Mouse (Mus musculus) thymus, postnatal 36 days (tissue): ENCODE measurements around the gene Rnf213.

Source experiments
- DNase-seq, 2 experiments: peaks; one replicate each; pipeline ENCODE4 v3.0.0; 2022; ENCODE audit warnings: mixed read lengths in 2 of 2

Gene Rnf213

DNA sequence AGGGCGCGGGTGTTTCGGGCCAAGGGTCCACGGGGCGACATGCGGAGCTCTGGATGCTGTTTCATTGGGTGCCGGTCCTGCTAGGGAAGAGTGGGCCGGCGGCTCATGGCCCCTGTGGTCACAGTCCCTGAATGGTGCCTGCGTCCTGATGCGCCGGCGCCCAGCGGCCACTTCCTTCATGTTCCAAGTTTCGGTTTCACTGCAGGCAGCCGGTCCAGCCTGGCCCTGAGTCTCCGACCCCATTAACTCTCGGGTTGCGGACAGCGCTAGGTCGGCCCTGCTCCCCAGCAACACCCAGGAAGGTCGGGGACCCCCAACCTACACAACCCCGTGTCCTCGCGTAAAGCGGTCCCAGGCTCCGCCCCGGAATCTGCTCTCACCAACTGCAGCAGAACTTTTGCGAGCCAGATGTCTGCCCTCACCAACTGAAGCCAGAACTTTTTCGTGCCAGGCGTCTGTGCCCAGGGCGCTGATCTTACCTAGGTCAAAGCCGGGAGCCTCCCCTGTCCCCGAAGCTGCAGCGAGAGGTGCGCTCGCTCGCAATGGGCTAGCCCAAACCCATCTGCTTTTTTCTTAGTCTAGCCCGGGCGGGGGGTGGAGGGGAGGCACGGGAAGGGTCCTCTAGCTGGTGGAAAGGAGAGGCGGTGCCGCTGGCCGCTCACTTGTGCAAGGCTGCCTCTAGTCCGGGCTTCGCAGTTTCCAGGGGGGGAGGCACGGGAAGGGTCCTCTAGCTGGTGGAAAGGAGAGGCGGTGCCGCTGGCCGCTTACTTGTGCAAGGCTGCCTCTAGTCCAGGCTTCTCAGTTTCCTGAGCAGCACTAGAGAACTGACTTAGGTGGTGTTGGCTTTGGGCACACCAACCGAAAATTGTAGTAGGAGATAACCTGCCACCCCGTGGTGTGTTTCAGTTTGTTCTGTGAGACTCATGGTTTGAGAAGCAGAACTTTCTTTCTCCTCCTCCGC, 2.3 kb upstream of the Rnf213 start:
- DNase-seq, result peak; percentile 79 to 82

DNA sequence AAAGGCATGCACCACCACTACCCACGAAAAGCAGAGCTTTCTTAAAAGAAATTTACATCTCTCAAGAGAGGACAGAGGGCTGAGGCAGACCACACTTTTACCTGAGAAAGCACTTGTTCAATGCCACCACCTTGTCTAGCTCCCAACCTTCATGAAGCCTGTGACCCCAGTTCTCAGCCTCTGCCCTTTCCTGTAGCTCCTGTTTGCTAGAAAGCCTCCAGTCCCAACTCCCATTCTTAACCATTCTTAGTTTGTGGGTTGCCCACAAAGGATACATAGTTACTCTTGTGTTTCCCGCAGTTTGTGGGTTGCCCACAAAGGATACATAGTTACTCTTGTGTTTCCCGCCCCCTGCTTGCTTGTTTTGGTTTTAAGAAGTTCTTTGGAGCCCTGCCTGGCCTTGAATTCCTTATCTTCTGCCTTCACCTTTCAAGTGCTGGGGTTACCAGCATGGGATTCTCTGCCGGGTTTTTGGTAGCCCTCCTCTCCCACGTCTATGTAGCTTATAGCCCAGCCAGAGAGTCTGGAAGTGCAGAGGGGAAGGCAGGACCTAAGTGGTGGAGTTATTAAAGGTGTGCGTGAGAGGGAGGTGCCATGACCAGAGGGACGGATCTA, 1.4 kb upstream of the Rnf213 start:
- peak in 1 of 2 experiments; percentile 18 for DNase-seq

DNA sequence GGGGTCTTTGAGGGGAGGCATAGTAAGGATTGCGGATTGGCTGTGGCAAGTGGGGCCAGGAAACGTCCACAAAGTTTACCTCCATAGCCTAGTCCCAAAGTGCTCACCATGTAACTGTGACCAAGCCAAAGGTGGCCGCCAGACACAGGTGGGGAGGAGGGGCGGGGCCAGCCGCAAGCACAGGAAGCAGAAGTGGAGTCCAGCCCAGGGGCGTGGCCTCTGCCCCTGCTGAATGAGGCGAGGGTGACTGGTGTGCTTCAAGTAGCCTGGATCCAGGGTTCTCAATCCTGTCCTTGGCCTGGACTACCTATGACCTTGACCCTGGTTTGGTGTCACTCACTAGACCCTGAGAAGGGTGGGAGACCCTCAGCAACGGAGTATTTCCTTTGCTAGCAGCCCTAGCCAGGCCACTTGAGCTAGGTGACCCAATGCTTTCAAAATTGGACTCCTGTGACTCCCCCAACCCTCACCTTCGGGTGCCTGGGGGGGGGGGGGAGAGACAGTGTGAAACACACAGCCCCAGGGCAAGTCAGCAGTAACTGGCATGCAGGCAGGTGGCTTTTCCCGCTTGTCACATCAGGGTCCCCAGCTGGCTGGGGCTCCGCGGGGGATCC, 792 bp upstream of the Rnf213 start:
- peak; percentile 82 to 86 for DNase-seq

DNA sequence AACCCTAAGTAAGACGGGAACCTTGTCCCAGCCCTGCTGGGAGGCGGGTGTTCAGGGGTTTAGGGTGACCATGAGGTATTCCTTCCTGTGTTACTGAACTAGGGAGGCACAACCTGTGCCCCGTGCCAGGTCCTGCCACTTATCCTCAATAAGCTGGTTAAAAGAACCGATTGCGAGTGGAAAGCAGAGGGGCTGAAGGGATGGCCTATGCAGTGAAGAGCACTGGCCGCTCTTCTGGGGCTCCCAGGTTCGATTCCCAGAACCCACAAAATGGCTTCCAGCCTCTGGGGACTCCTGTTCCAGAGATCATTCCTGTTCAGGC, 544 bp downstream of the Rnf213 start:
- no peak for DNase-seq

DNA sequence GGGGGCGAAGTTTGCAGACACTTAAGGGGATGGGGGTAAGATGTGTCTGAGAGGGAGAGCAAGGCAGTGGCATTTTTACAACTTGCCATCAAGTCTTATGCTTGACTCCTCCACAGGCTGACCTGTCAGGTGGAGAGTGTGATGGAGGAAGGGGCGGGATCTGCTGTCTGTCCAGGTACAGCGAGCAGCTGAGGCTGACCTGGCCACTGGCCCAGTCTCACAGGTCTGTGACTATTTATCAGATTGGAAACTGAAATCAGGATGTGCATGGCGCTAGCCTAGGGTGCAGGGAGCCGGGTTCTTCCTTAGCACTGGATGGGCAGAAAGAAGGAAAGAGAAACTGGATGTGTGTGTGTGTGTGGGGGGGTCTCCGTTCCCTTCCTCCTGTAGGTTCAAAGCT, 1.3 kb downstream of the Rnf213 start:
- DNase-seq, result no peak

DNA sequence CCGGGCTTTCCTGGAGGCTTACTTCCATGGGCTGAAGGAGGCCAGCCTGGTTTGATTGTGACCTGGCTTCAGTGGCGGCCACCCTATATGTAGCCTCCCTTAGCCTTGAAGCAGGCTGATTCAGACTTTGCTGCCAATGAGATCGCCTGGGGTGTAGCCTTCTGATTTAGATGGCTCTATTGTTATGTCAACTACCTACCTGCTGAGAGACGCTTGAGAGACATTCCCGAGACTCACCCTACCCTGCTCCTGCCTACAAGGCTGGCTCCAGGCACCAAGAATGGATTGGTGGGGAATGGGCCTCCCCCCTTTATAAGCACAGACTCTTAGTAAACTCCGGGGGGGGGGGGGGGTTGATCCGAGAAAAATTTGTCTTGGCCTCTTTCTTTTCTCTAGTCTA, 2.5 kb downstream of the Rnf213 start:
- no peak for DNase-seq

DNA sequence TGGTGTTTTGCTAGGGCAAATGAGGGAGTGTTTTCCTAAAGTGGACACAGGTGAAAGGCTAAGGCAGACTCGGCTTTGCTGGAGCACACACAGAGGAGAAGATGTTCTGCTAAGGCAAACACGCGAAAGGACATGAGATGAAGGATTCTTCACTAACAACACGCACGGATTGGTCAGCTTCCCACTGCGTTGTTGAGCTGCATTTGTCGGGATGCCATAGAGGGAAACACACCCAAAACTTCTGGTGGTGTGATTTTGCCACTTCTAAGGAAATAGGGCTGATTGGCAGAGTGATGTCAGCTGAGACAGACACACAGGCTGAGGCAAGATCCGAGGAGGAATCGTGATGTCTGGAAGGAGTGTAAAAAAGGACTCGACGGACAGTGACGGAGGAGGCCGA, 3.0 kb downstream of the Rnf213 start:
- DNase-seq, result no peak

DNA sequence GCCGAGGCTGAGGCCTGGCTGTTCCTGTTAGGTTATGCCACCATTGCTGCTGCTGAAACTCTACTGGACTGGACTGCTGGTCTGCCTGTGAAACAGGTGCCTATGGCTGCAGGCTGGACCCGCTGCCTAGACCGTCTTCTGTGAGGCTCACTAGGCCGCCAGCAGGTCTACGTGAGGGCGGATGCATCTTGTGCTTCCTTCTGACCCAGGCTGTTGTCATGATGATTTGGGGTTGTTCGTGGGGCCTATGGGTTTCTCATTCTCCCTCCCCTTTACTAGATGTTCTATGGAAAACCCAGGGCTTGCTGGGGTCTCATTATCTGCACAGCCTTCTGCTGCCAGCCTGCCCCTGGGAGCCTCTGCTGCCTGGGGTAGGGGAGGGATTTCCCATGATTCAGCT, 3.6 kb downstream of the Rnf213 start:
- DNase-seq, result no peak

DNA sequence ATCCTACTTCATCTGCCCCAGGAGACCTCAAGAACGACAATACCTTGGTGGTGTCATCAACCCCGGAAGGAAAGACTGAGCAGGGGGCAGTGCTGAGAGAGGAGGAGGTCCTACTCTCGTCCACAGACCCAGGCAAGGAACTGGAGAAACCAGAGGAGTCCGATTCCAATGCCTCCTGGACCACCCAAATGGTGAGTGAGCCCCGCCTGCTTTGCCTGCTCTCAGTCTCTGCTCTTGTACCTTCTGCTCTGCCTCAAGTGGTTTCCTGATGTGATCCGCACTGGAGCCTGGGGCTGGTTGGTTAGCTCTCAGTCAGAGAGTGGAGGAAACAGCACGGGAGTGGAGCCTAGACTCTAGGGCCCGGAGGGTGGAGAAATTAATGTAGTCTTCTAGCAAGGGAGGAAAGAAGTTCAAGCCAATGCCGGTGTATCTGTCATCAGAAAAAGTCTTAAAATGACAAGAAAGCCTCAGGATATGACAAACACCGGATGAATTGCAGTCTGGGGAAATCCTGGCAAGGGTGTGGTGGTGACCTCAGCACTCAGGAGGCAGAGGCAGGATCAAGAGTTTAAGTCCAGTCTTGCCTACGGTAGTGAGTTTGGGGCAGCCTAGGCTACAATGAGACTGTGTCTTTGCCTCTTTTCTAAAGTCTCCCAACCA, 9.7 kb downstream of the Rnf213 start:
- no peak for DNase-seq

DNA sequence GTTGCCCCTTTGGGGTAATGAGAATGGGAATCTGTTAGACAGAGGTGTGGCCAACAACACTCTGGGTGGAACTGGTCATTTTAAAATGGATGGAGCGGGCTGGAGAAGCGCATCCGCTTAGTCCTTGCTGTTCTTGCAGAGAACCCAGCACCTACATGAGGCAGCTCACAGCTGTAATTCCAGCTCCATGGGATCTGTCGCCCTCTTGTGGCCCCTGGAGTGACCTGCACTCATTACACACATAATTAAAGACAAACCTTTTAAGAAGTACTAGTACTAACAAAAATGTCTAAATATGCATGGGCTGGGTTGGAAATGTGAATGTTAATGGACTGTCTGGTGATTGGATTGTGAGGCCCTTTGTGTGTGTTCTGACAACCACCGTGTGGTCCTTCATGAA, 11.7 kb downstream of the Rnf213 start:
- DNase-seq, result peak; percentile 59 to 67

DNA sequence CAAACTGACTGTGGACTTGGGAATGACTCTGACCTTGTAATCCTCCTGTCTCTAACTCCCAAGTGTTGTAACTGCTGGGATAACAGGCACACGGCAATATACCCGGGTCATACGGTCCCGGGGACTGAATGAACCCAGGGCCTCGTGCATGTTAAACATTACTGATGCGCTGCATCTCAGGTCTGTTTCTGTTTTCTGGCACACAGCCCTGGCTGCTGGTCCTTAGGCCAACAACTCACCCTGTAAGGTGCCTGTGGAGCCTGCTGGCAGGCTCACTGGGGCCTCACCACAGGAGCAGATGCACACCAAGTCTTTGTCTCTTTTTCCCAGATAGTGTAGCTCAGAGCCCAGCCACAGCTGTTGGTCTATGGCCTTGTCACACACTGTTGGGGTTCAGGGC, 14.5 kb downstream of the Rnf213 start:
- DNase-seq, result no peak

DNA sequence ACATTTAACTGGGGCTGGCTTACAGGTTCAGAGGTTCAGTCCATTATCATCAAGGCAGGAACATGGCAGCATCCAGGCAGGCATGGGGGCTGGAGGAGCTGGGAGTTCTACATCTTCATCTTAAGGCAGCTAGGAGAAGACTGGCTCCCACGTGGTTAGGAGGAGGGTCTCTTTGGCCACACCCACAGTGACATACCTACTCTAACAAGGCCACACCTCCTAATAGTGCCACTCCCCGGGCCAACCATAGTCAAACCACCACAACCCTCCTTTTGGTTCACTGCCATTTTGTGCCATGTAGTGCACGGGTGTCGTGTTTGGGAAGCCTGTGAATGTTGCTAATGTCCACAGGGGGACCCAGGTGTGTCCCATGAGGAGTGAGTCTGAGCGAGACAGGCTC, 15.1 kb downstream of the Rnf213 start:
- no peak for DNase-seq

DNA sequence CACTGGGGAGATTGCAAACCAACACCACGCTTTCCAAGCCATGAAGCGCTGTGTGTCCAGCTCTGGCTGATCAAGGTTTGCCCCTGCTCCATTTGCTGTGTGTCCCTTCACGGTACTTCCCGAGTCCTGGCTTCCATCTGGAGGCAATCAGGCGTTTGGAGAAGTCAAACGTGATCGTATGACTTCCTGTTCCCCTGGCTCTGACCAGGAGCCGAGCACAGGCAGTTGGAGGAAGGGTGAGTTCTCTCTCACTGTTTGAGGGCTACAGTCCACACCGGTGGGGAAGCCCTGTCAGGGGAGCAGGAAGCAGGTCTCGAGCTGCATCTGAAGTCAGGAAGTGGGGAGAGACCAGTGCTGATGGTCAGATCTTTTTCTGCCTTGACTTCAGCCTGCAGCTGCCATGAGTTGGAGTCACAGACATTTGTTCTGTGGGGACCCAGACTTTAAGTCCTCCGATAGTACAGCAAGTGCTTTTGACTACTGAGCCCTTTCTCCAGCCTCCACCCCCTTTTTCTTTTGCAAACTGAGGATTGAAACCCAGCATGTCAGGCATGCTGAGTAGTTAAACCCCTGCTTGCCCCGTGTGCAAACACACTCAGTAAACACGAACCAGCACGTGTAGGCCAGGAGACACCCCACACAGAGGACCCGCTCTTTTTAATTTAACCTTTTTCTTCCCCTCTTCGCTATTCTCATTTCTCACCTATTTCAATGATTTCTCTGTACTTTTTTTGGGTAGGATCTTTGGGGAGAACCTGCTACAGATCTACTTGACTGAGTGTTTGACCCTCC, 26.6 kb downstream of the Rnf213 start:
- DNase-seq, result peak in 1 of 2 experiments; percentile 28

DNA sequence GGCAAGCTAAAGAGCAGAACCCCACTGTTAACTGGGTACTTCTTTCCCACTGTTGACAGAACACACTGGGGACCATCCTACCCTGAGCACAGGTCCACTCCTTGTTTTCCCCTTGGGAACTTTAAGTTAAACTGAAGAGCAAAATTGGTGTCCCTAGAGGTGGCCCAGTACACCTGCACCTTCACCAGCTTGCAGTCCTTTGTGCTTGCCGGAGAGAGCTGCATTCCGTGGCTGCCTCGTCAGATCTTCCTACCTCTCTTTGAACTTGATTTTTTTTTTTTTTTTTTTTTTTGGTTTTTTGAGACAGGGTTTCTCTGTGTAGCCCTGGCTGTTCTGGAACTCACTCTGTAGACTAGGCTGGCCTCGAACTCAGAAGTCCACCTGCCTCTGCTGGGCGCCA, 27.5 kb downstream of the Rnf213 start:
- peak; percentile 29 to 51 for DNase-seq

DNA sequence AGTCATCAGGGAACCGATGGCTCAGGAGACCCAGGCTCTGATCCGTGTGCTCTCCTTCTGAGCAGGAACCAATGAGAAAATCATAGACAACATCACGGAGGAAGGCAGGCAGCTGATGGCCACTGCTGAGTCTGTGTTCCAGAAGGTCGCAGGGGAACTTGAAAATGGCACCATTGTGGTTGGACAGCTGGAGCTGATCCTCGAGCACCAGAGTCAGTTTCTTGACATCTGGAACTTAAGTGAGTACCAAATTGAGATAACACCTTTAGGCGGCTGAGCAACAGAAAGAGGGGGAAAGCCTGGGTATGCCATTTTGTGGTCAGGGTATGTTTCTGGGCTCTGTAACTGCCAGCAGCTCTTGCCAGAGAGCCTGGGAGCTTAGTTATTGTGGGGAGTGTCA, 34.5 kb downstream of the Rnf213 start:
- DNase-seq, result peak; percentile 29 to 43

DNA sequence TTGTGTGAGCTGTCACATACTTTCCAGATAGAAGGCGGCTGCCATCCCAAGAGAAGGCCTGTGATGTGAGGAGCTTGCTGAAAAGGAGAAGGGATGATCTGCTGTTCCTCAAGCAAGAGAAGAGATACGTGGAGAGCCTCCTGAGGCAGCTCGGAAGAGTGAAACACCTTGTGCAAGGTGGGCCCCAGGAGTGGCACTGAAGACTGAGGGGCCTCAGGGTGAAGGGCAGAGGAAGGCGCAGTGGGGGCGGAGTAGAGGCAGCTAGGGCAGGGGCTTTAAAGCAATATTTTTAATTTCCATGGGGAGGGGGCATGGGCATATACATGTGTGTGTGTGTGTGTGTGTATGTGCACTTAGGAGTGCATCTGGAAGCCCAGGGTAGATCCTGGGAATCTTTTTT, 35.1 kb downstream of the Rnf213 start:
- DNase-seq, result peak; percentile 40 to 50

DNA sequence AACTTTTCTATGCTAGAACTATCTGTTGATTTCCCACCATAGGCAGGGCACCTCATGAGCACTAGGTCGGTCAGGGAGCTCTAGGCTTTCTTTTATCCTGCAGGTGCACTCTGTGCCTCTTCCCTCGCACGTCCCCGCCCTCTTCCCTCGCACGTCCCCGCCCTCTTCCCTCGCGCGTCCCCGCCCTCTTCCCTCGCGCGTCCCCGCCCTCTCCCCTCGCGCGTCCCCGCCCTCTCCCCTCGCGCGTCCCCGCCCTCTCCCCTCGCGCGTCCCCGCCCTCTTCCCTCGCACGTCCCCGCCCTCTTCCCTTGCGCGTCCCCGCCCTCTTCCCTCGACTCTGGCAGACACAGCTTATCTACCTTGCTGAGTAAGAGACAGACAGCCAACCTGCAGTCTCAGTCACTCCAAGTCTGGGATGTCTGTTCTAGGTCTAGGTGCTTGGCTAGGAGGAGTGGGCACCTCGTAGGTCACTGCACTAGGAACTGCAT, 35.8 kb downstream of the Rnf213 start:
- DNase-seq, result peak; percentile 81 to 84

DNA sequence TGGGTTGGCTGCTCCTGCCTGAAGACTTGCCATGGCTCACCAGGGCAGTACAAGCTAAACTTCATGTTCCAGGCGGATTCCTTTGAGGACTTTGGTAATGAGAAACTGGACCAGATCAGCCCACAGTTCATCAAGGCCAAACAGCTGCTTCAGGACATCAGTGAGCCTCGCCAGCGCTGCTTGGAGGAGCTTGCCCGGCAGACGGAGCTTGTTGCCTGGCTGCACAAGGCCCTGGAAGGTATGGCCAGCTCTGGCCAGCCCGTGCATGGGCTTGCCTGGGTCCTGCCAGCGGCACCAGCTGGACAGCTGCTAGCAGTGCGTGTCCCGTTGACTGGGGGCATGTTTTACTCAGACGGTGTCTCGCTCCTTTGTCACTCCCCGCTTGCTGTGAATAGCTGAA, 38.6 kb downstream of the Rnf213 start:
- no peak for DNase-seq

DNA sequence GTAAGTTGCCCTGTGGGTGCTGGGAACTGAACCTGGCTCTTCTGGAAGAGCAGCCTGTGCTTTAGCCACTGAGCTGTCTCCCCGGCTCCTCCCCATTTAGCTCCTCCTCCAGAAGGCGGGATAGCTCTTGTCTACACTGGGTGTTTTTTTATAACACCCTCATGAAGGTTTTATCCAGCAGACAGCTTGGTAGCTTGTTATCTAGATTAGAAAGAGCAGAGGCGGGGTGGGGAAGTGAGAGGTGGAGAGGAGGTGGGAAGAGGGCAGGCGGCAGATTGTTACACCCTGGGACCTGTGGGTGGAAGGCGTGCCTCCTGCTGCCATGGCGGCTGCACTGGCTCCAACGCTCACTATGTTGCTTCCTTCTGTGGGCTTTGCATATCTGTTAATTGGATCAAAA, 39.8 kb downstream of the Rnf213 start:
- no peak for DNase-seq

DNA sequence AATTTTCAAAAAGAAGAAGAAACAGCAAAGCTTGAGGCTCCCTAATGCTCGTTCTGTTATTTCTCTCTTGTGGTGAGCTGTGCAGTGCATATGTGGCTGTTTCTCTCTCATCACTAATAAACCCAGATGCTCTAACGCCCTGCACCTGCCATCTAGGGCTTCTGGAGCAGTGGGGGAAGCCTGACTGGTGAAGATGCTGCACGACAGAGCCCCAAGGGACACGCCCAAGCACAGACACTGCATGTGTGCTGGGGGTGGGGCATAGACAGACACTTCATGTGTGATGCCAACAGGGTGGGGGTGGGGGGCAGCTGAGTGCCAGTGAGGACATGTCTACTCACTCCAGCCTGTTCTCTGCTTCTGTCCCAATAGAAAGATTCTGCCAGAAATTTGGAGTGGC, 41.4 kb downstream of the Rnf213 start:
- DNase-seq, result peak; percentile 23 to 62

DNA sequence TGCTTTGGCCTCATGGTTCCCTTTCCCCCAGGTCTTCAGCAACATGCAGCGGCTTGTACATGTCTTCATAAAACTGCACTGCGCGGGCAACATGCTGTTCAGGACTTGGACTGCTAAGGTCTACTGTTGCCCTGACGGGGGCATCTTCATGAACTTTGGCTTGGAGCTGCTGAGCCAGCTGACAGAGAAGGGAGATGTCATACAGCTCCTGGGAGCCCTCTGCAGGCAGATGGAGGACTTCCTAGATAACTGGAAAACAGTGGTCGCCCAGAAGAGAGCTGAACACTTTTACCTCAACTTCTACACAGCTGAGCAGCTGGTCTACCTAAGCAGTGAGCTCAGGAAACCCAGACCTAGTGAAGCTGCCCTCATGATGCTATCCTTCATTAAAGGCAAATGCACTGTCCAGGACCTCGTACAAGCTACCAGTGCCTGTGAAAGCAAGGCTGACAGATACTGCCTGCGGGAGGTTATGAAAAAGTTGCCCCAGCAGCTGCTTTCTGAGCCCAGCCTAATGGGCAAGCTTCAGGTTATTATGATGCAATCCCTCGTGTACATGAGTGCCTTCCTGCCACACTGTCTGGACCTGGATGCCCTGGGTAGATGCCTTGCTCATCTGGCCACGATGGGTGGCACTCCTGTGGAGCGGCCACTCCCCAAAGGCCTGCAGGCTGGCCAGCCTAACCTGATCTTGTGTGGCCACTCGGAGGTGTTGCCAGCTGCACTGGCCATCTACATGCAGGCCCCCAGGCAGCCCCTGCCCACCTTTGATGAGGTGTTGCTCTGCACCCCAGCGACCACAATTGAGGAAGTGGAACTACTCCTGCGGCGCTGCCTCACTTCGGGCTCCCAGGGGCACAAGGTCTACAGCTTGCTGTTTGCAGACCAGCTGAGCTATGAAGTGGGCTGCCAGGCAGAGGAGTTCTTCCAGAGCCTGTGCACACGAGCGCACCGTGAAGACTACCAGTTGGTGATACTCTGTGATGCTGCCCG, 43.3 kb downstream of the Rnf213 start:
- peak; percentile 65 to 70 for DNase-seq
